22 mouse cellular contexts compared by ENCODE assay signal in genomic region chr3:35964928-35965327, GRCm38 (mm10). TPM values are rescaled to one million over a fixed set of nuclear protein-coding genes. Genes with fewer than 3 reads are reported as not detected.
DNase-seq lines count a peak whose midpoint lies in the region; ATAC-seq and TF ChIP-seq lines count a peak whose summit lies in the region.
"Had no signal": no experiment of that assay in that cellular context is flagged by ENCODE, and none has a peak within 500 bp of the region (broad histone marks: within the 10 kb centered on the region; RNA-seq: fewer than 3 reads in every experiment).

No protein-coding gene starts in this region.

- WGBS in liver, embryonic 13.5 days (ENCODE audit: insufficient replicate concordance), result 14% methylated on average over 4 of the region's 4 CpGs

- no peak overlapping the region for H3K9ac ChIP-seq in liver, embryonic 13.5 days
- H3K9ac ChIP-seq: embryonic facial prominence, embryonic 12.5 days; forebrain, embryonic 12.5 days; heart, embryonic 13.5 days; hindbrain, embryonic 12.5 days had no signal

- TF ChIP-seq CTCF in layer of hippocampus, adult 2 months (conservative IDR thresholded peaks at IDR 0.05), result no peak

- ATAC-seq in common myeloid progenitor, adult 5-6 weeks (replicated peaks; ENCODE audit: low read depth, poor library complexity, severe bottlenecking), result peak; percentile 57
- peak; percentile 62 for ATAC-seq in liver, embryonic 13.5 days (ENCODE audit: low read depth)
- ATAC-seq in megakaryocyte-erythroid progenitor cell, adult 5-6 weeks (replicated peaks; ENCODE audit: low FRiP score, low TSS enrichment, poor library complexity, severe bottlenecking), result peak; percentile 88
- ATAC-seq: forebrain, embryonic 16.5 days; hindbrain, embryonic 16.5 days; inflammation-experienced regulatory T-cells, adult 6 months had no signal

- H3K4me2 ChIP-seq in liver, embryonic 13.5 days, result no peak overlapping the region
- H3K4me2 ChIP-seq: embryonic facial prominence, embryonic 12.5 days; forebrain, embryonic 12.5 days; heart, embryonic 13.5 days; hindbrain, embryonic 12.5 days had no signal

- DNase-seq in testis, postnatal 10 days (ENCODE audit: low spot score), result peak; percentile 12
- DNase-seq in testis, postnatal 14 days (ENCODE audit: low spot score), result no peak
- no peak for DNase-seq in liver, embryonic 13.5 days
- DNase-seq in right cerebral cortex, adult 18-20 months, result no peak
- DNase-seq in layer of hippocampus, adult 2 months (ENCODE audit: low spot score in 2 of 2), result no peak
- no peak for DNase-seq in ovary, adult 18-20 months (ENCODE audit: low spot score)
- DNase-seq: adrenal gland, postnatal 10 days; cerebellum, adult 18-20 months; cerebellum, adult 9-11 months; cerebellum, postnatal 36 days; embryo, embryonic 11 days; gastrocnemius, postnatal 14 days; heart, postnatal 4 days had no signal

- no peak overlapping the region for H3K4me3 ChIP-seq in liver, embryonic 13.5 days (replicated peaks)
- H3K4me3 ChIP-seq in layer of hippocampus, adult 2 months, result no peak overlapping the region
- H3K4me3 ChIP-seq: embryonic facial prominence, embryonic 12.5 days; forebrain, embryonic 12.5 days; heart, embryonic 13.5 days; hindbrain, embryonic 12.5 days had no signal

- H3K27me3 ChIP-seq in liver, embryonic 13.5 days, result no peaks in the 10 kb centered on the region
- H3K27me3 ChIP-seq: embryonic facial prominence, embryonic 12.5 days; forebrain, embryonic 12.5 days; heart, embryonic 13.5 days; hindbrain, embryonic 12.5 days had no signal

- no peak overlapping the region for H3K27ac ChIP-seq in liver, embryonic 13.5 days
- H3K27ac ChIP-seq in layer of hippocampus, adult 2 months, result no peak overlapping the region
- H3K27ac ChIP-seq: embryonic facial prominence, embryonic 12.5 days; forebrain, embryonic 12.5 days; heart, embryonic 13.5 days; hindbrain, embryonic 12.5 days had no signal

- H3K36me3 ChIP-seq in liver, embryonic 13.5 days, result no peaks in the 10 kb centered on the region; the same call in 1 of the 2 replicates

- H3K4me1 ChIP-seq in liver, embryonic 13.5 days (replicated peaks), result peaks cover 10% of the 10 kb centered on the region
- H3K4me1 ChIP-seq: embryonic facial prominence, embryonic 12.5 days; forebrain, embryonic 12.5 days; heart, embryonic 13.5 days; hindbrain, embryonic 12.5 days had no signal

- H3K9me3 ChIP-seq in liver, embryonic 13.5 days (replicated peaks), result no peaks in the 10 kb centered on the region
- H3K9me3 ChIP-seq: embryonic facial prominence, embryonic 12.5 days; forebrain, embryonic 12.5 days; heart, embryonic 13.5 days; hindbrain, embryonic 12.5 days had no signal

RNA-seq across cellular contexts. Expression of gene Dcun1d1, which starts 27.7 kb away (rescaled TPM):
- 226 and 326 TPM in 2 replicates for total RNA-seq in common myeloid progenitor, adult 5-6 weeks (2017)
- 98.7 and 125 TPM in 2 replicates for polyA plus RNA-seq in liver, embryonic 13.5 days (2015; fragmentation: Nextera tagmentation; extraction: Ambion mirVana)
- total RNA-seq in megakaryocyte-erythroid progenitor cell, adult 5-6 weeks (2014; fragmentation: Nextera tagmentation), result 71.7 and 71.9 TPM in 2 replicates
- total RNA-seq in megakaryocyte-erythroid progenitor cell, adult 5-6 weeks (2017), result 259 and 282 TPM in 2 replicates
- 10 to 100 TPM; 69.6 to 81.1 TPM for total RNA-seq in layer of hippocampus, adult 2 months (2021)

RNA-seq across cellular contexts. Expression of gene Mccc1, which starts 35.5 kb away (rescaled TPM):
- 13.0 and 19.3 TPM in 2 replicates for total RNA-seq in common myeloid progenitor, adult 5-6 weeks (2017)
- polyA plus RNA-seq in liver, embryonic 13.5 days (2015; fragmentation: Nextera tagmentation; extraction: Ambion mirVana), result 13.9 and 14.4 TPM in 2 replicates
- total RNA-seq in megakaryocyte-erythroid progenitor cell, adult 5-6 weeks (2014; fragmentation: Nextera tagmentation), result 14.9 and 23.9 TPM in 2 replicates
- total RNA-seq in megakaryocyte-erythroid progenitor cell, adult 5-6 weeks (2017), result 18.0 and 22.1 TPM in 2 replicates
- 10 to 100 TPM; 38.4 to 45.3 TPM for total RNA-seq in layer of hippocampus, adult 2 months (2021)
